Mouse (Mus musculus): ENCODE measurements around the gene Foxa1. TPM values are rescaled to one million over a fixed set of nuclear protein-coding genes. Genes with fewer than 3 reads are reported as not detected.

Gene Foxa1
- polyA plus RNA-seq, 1 experiment, result 0.03 TPM

DNA sequence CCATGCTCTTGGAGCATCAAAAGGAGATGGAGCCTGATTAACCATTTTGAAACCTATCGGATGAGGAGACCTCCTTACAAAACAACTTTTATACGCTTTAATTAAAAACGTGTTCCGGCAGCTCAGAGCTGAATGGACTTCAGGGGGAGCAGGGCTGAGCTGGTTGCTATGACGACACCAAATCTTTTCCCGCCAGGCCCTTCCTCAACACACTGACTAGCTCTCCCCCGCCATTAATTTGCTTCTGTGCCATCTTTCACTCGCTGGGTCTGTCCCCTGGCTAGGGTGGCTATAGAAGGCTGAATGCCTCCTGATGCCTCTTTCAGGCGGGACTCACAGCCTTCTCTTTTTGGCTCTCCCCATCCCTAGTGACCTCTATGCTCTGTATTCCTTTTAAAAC is 16.2 kb downstream of the Foxa1 start:
- no peak overlapping the region for H3K4me3 ChIP-seq (replicated peaks; ENCODE audit: insufficient read depth, low read depth, low read length)
- WGBS, result 13% methylated on average over 9 of the region's 9 CpGs
- no peak for DNase-seq
- peaks cover 2% of the 10 kb centered on the region; the same call in 1 of the 2 replicates for H3K27me3 ChIP-seq (ENCODE audit: control insufficient read depth, insufficient read depth, low read length)
- TF ChIP-seq POLR2A (IDR thresholded peaks at IDR 0.05; ENCODE audit: borderline replicate concordance, insufficient read depth, low read length), result no peak
- no peak for TF ChIP-seq CTCF (IDR thresholded peaks at IDR 0.05; ENCODE audit: borderline replicate concordance, insufficient read depth, low read depth, low read length)
- H3K4me1 ChIP-seq (ENCODE audit: control insufficient read depth, insufficient read depth, low read length), result no peaks in the 10 kb centered on the region
- H3K27ac ChIP-seq (ENCODE audit: insufficient read depth, low read length), result no peak overlapping the region

DNA sequence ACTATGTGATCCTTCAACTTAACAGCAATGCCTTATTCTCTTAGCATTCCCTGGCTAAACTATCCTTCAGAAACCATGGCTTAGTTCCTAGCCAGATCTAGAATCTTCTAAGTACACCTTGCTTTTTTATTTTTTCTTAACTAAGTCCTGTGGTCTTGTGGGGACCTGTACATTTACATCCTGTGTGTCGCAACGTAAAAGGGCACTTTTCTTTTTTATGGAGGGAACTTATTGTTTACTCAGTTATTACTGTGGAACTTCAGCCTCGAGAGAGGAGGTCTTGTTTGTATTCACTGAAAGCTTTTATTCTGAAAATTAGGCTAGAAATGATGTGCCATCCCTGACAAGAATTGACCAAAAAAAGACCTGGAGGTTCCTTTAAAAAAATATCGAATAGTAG is 18.4 kb downstream of the Foxa1 start:
- H3K27ac ChIP-seq (ENCODE audit: insufficient read depth, low read length), result no peak overlapping the region
- no peaks in the 10 kb centered on the region for H3K4me1 ChIP-seq (ENCODE audit: control insufficient read depth, insufficient read depth, low read length)
- no peak overlapping the region for H3K4me3 ChIP-seq (replicated peaks; ENCODE audit: insufficient read depth, low read depth, low read length)
- H3K27me3 ChIP-seq (ENCODE audit: control insufficient read depth, insufficient read depth, low read length), result no peaks in the 10 kb centered on the region; the same call in 1 of the 2 replicates
- TF ChIP-seq POLR2A (IDR thresholded peaks at IDR 0.05; ENCODE audit: borderline replicate concordance, insufficient read depth, low read length), result no peak
- TF ChIP-seq CTCF (IDR thresholded peaks at IDR 0.05; ENCODE audit: borderline replicate concordance, insufficient read depth, low read depth, low read length), result no peak
- WGBS, result 79% methylated on average over 4 of the region's 4 CpGs
- DNase-seq, result no peak

DNA sequence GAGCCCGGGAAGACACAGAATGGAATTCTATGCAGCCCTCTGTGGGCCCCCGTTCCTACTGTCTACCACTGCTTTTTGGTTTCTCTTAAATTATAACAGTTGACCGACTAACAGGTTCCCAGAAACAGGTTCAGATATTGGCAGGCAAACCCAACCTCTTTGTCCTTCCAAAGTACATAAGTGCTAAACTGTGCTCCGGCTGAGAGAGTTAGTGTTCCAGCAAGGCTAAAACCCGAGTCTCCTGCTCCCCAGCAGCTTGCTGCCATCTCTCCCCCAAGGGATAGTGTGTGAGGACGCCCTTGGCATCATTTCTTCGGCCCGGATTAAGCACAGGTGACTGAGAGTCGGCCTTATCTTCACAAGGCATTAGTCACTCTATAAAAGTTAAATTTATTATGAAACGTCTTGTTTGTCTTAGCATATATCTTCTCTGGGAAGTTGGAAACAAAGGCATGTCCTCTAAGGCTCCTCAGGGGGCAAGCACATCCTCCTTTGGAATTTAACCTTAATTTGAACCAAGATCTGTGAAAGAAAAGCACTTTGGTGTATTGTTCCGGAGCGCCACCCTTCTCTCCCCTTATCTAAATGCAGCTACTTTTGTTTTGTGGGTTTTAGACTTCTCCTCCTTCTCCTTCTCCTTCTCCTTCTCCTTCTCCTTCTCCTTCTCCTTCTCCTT is 30.9 kb downstream of the Foxa1 start:
- Histone ChIP-seq H3K27me3 (ENCODE audit: control insufficient read depth, insufficient read depth, low read length) (no peaks in the 10 kb centered on the region), H3K4me1 (ENCODE audit: control insufficient read depth, insufficient read depth, low read length) (no peaks in the 10 kb centered on the region), H3K27ac (ENCODE audit: insufficient read depth, low read length) (no peak overlapping the region), H3K4me3 (replicated peaks; ENCODE audit: insufficient read depth, low read depth, low read length) (no peak overlapping the region)
- TF ChIP-seq POLR2A (IDR thresholded peaks at IDR 0.05; ENCODE audit: borderline replicate concordance, insufficient read depth, low read length) (no peak), CTCF (IDR thresholded peaks at IDR 0.05; ENCODE audit: borderline replicate concordance, insufficient read depth, low read depth, low read length) (no peak)
- DNase-seq, result no peak
- 55% methylated on average over 12 of the region's 12 CpGs for WGBS

- no peak for DNase-seq
- no peak overlapping the region for H3K27ac ChIP-seq (ENCODE audit: insufficient read depth, low read length)
- 35% methylated on average over 1 of the region's 1 CpGs for WGBS
- H3K27me3 ChIP-seq (ENCODE audit: control insufficient read depth, insufficient read depth, low read length), result no peaks in the 10 kb centered on the region
- H3K4me3 ChIP-seq (replicated peaks; ENCODE audit: insufficient read depth, low read depth, low read length), result no peak overlapping the region
- TF ChIP-seq CTCF (IDR thresholded peaks at IDR 0.05; ENCODE audit: borderline replicate concordance, insufficient read depth, low read depth, low read length) (no peak), POLR2A (IDR thresholded peaks at IDR 0.05; ENCODE audit: borderline replicate concordance, insufficient read depth, low read length) (no peak)
- H3K4me1 ChIP-seq (ENCODE audit: control insufficient read depth, insufficient read depth, low read length), result no peaks in the 10 kb centered on the region
Measured at GRCm38 (mm10) chr12:57514552-57514951, 32.2 kb downstream of the Foxa1 start.

GRCm38 (mm10) chr12:57511560-57511959 is 35.2 kb downstream of the Foxa1 start:
- WGBS, result 86% methylated on average over 5 of the region's 5 CpGs
- no peak for DNase-seq
- Histone ChIP-seq H3K4me3 (replicated peaks; ENCODE audit: insufficient read depth, low read depth, low read length) (no peak overlapping the region), H3K27ac (ENCODE audit: insufficient read depth, low read length) (no peak overlapping the region), H3K4me1 (ENCODE audit: control insufficient read depth, insufficient read depth, low read length) (no peaks in the 10 kb centered on the region), H3K27me3 (ENCODE audit: control insufficient read depth, insufficient read depth, low read length) (no peaks in the 10 kb centered on the region)
- no peak for TF ChIP-seq POLR2A (IDR thresholded peaks at IDR 0.05; ENCODE audit: borderline replicate concordance, insufficient read depth, low read length)
- TF ChIP-seq CTCF (IDR thresholded peaks at IDR 0.05; ENCODE audit: borderline replicate concordance, insufficient read depth, low read depth, low read length), result no peak

DNA sequence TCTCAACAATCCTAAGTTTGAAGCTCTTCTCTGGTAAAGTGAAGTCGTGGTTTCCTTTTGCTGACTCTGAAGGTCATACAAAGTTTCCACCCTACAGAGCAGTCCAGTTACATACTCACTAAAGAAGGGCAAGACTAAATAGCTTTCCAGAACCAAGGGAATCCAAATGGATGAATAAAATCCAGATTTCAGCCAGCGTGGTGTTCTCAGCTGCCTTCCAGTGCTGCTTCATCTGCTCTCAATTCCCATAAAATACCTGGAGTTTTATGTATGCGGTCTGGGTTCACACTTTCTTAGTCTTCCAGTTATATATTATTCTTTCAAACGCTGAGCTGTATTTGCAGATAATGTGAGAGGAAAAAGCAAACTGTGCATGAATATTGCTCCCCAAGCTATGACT is 35.6 kb downstream of the Foxa1 start:
- WGBS, result 90% methylated on average over 4 of the region's 4 CpGs
- no peak for TF ChIP-seq POLR2A (IDR thresholded peaks at IDR 0.05; ENCODE audit: borderline replicate concordance, insufficient read depth, low read length)
- TF ChIP-seq CTCF (IDR thresholded peaks at IDR 0.05; ENCODE audit: borderline replicate concordance, insufficient read depth, low read depth, low read length), result no peak
- no peaks in the 10 kb centered on the region for H3K27me3 ChIP-seq (ENCODE audit: control insufficient read depth, insufficient read depth, low read length)
- H3K27ac ChIP-seq (ENCODE audit: insufficient read depth, low read length), result no peak overlapping the region
- no peaks in the 10 kb centered on the region for H3K4me1 ChIP-seq (ENCODE audit: control insufficient read depth, insufficient read depth, low read length)
- no peak for DNase-seq
- H3K4me3 ChIP-seq (replicated peaks; ENCODE audit: insufficient read depth, low read depth, low read length), result no peak overlapping the region

GRCm38 (mm10) chr12:57509726-57510125 is 37.0 kb downstream of the Foxa1 start:
- no peak for DNase-seq
- Histone ChIP-seq H3K27me3 (ENCODE audit: control insufficient read depth, insufficient read depth, low read length) (no peaks in the 10 kb centered on the region), H3K4me3 (replicated peaks; ENCODE audit: insufficient read depth, low read depth, low read length) (no peak overlapping the region), H3K4me1 (ENCODE audit: control insufficient read depth, insufficient read depth, low read length) (no peaks in the 10 kb centered on the region), H3K27ac (ENCODE audit: insufficient read depth, low read length) (no peak overlapping the region)
- 76% methylated on average over 4 of the region's 4 CpGs for WGBS
- no peak for TF ChIP-seq CTCF (IDR thresholded peaks at IDR 0.05; ENCODE audit: borderline replicate concordance, insufficient read depth, low read depth, low read length)
- TF ChIP-seq POLR2A (IDR thresholded peaks at IDR 0.05; ENCODE audit: borderline replicate concordance, insufficient read depth, low read length), result no peak

GRCm38 (mm10) chr12:57508938-57509337 is 37.8 kb downstream of the Foxa1 start:
- Histone ChIP-seq H3K27me3 (ENCODE audit: control insufficient read depth, insufficient read depth, low read length) (no peaks in the 10 kb centered on the region), H3K4me1 (ENCODE audit: control insufficient read depth, insufficient read depth, low read length) (no peaks in the 10 kb centered on the region), H3K27ac (ENCODE audit: insufficient read depth, low read length) (no peak overlapping the region), H3K4me3 (replicated peaks; ENCODE audit: insufficient read depth, low read depth, low read length) (no peak overlapping the region)
- no peak for DNase-seq
- TF ChIP-seq CTCF (IDR thresholded peaks at IDR 0.05; ENCODE audit: borderline replicate concordance, insufficient read depth, low read depth, low read length) (no peak), POLR2A (IDR thresholded peaks at IDR 0.05; ENCODE audit: borderline replicate concordance, insufficient read depth, low read length) (no peak)
- WGBS, result 20% methylated on average over 11 of the region's 11 CpGs

All from cerebellum, adult 2 months (tissue).